Mouse (Mus musculus) midbrain, embryonic 15.5 days (tissue): Measurements from ENCODE around the gene Adamts17. TPM values are rescaled to one million over a fixed set of nuclear protein-coding genes. Genes with fewer than 3 reads are reported as not detected.

ENCODE experiments used
- ATAC-seq: fragments of 200-750 bp; cut with Nextera tagmentation; replicated peaks from 2 replicates; pipeline ENCODE4 v1.8.0; 2017; ENCODE audit warnings: moderate TSS enrichment
- H3K27ac ChIP-seq: fragments of 300-500 bp; sonication (generic); 2 replicates; pipeline ENCODE4 v1.5.1; 2015; ENCODE audit warnings: mild to moderate bottlenecking, inconsistent platforms
- H3K27me3 ChIP-seq: fragments of 300-500 bp; sonication (generic); replicated peaks from 2 replicates; pipeline ENCODE4 v1.6.1; 2015; ENCODE audit warnings: inconsistent platforms
- H3K36me3 ChIP-seq: fragments of 300-500 bp; sonication (generic); replicated peaks from 2 replicates; pipeline ENCODE4 v1.6.1; 2015; ENCODE audit warnings: inconsistent platforms
- H3K4me1 ChIP-seq: fragments of 300-500 bp; sonication (generic); 2 replicates; pipeline ENCODE4 v1.6.1; 2015; ENCODE audit warnings: inconsistent platforms
- H3K4me2 ChIP-seq: fragments of 300-500 bp; sonication (generic); 2 replicates; pipeline ENCODE4 v1.6.1; 2015; ENCODE audit warnings: inconsistent platforms, mild to moderate bottlenecking, moderate library complexity
- H3K4me3 ChIP-seq: fragments of 300-500 bp; sonication (generic); 2 replicates; pipeline ENCODE4 v1.5.1; 2015; ENCODE audit warnings: mild to moderate bottlenecking, inconsistent platforms
- H3K9ac ChIP-seq: fragments of 300-500 bp; sonication (generic); 2 replicates; pipeline ENCODE4 v1.6.1; 2015; ENCODE audit warnings: mild to moderate bottlenecking, inconsistent platforms
- H3K9me3 ChIP-seq: fragments of 300-500 bp; sonication (generic); 2 replicates; pipeline ENCODE4 v1.6.1; 2016; ENCODE audit warnings: inconsistent platforms
- WGBS: fragments of 180-500 bp; shearing (Covaris S2); methylation state at CpG from one replicate; pipeline ENCODE4 v1.1.7; 2015; ENCODE audit warnings: mixed read lengths; 5-methylcytosine and 5-hydroxymethylcytosine counted together
- polyA plus RNA-seq: library from polyadenylated mRNA; unstranded; fragments of >200 nt; fragmentation: Nextera tagmentation; extraction: Ambion mirVana; gene quantifications from 2 replicates; pipeline ENCODE4 v1.2.1, GENCODE M21; 2015

The Adamts17 gene
- polyA plus RNA-seq, 1 experiment from 2014 or later: 3.7 TPM

DNA sequence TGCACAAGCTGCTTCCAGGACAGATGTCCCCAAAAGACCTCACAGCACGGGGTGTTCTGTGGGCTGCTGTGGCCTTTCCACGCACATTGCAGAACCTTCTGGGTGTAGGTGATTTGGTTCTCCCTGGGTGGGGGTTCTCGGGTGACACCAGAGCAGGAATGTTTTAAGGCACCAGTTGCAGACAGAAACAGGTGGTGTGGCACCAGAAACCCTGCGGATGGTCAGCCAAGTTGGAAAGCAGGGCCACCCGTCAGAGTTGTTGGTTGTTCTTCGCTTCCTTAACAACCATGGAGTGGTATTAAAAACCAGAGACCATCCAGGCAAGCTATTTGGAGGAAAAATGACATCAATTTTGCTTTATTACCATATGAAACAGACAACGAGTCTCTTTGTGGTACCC, 62.8 kb downstream of the Adamts17 start:
- H3K27me3 ChIP-seq: no peaks in the 10 kb centered on the region
- 82% methylated on average over 7 of the region's 7 CpGs for WGBS
- H3K9ac ChIP-seq: no peak overlapping the region
- no peak overlapping the region for H3K4me3 ChIP-seq
- no peak overlapping the region for H3K4me2 ChIP-seq
- H3K4me1 ChIP-seq: no peaks in the 10 kb centered on the region
- H3K9me3 ChIP-seq: no peaks in the 10 kb centered on the region
- no peaks in the 10 kb centered on the region for H3K36me3 ChIP-seq
- no peak for ATAC-seq
- no peak overlapping the region for H3K27ac ChIP-seq

DNA sequence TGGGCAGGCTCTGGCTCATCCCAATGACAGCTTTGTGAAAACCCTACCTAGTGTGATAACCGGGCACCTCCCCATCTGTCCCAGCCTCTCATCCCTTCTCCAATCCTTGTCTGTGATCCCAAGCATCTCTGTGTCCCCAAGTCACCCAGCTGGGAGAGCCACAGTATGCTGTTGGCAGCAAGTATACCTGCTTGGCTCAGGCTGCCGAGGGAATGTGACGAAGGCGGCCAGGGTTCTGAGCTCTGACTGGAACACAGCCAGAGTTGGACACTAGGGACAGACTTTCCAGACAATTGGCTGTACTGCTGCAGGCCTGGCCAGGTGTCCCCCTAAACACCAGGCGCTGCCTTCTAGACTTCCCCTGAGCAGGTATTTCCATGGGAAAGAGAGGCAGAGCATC, 63.5 kb downstream of the Adamts17 start:
- H3K4me1 ChIP-seq: no peaks in the 10 kb centered on the region
- H3K4me3 ChIP-seq: no peak overlapping the region
- H3K9me3 ChIP-seq: no peaks in the 10 kb centered on the region
- no peak for ATAC-seq
- no peaks in the 10 kb centered on the region for H3K36me3 ChIP-seq
- no peaks in the 10 kb centered on the region for H3K27me3 ChIP-seq
- 81% methylated on average over 5 of the region's 5 CpGs for WGBS
- no peak overlapping the region for H3K27ac ChIP-seq
- H3K9ac ChIP-seq: no peak overlapping the region
- no peak overlapping the region for H3K4me2 ChIP-seq

GRCm38 (mm10) chr7:66905941-66906340, 66.4 kb downstream of the Adamts17 start:
- no peak for ATAC-seq
- no peaks in the 10 kb centered on the region for H3K9me3 ChIP-seq
- H3K4me1 ChIP-seq: no peaks in the 10 kb centered on the region
- no peak overlapping the region for H3K4me3 ChIP-seq
- no peak overlapping the region for H3K27ac ChIP-seq
- 84% methylated on average over 4 of the region's 4 CpGs for WGBS
- H3K9ac ChIP-seq: no peak overlapping the region
- no peaks in the 10 kb centered on the region for H3K36me3 ChIP-seq
- H3K4me2 ChIP-seq: no peak overlapping the region
- no peaks in the 10 kb centered on the region for H3K27me3 ChIP-seq

GRCm38 (mm10) chr7:66912866-66913265, 73.3 kb downstream of the Adamts17 start:
- H3K27ac ChIP-seq: no peak overlapping the region
- no peak overlapping the region for H3K4me2 ChIP-seq
- WGBS: 64% methylated on average over 5 of the region's 5 CpGs
- no peaks in the 10 kb centered on the region for H3K4me1 ChIP-seq
- no peaks in the 10 kb centered on the region for H3K9me3 ChIP-seq
- no peak overlapping the region for H3K9ac ChIP-seq
- no peak for ATAC-seq
- no peaks in the 10 kb centered on the region for H3K27me3 ChIP-seq
- no peaks in the 10 kb centered on the region for H3K36me3 ChIP-seq
- no peak overlapping the region for H3K4me3 ChIP-seq

DNA sequence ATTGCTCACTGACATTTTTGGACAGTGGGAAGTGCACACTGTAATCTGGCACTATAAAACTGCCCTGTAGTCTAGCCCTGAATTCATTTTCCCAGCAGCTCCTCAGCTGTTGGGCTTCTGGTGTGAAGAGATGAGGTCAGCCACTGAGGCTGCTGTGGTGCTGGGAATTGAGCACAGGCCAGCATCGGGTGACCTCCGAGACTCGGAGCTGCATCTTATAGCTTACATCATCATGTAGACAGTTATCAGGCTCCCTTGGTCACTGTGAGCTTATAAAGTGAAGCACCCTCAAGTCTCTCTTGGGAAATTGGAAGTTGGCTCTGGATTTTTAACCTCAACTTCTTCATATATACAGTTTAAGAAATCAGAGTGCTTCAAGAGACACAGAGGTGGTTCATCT, 84.1 kb downstream of the Adamts17 start:
- Histone ChIP-seq H3K27ac (no peak overlapping the region), H3K27me3 (no peaks in the 10 kb centered on the region), H3K4me1 (no peaks in the 10 kb centered on the region), H3K9me3 (no peaks in the 10 kb centered on the region), H3K4me2 (no peak overlapping the region), H3K9ac (no peak overlapping the region), H3K36me3 (no peaks in the 10 kb centered on the region), H3K4me3 (no peak overlapping the region)
- WGBS: 94% methylated on average over 3 of the region's 3 CpGs
- ATAC-seq: no peak

DNA sequence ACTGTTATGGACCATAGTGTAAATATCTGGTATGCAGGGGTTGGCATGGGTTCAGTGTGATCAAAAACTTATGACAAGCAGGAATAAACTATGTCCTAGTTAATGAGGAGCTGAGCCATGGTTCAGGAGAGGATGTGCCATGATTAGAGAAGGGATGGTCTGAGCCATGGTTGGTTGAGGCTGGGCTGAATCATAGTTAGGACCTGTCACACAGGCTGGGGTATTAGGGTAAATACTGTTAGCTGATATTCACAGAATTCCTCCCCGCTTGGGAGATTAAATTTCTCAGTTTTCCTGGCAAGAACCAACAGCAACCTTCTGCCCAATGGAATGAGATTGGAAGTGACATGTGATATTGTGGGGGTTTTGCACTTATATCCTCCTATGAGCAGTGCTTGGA, 84.6 kb downstream of the Adamts17 start:
- no peak overlapping the region for H3K9ac ChIP-seq
- H3K4me1 ChIP-seq: no peaks in the 10 kb centered on the region
- no peaks in the 10 kb centered on the region for H3K27me3 ChIP-seq
- H3K36me3 ChIP-seq: no peaks in the 10 kb centered on the region
- H3K9me3 ChIP-seq: no peaks in the 10 kb centered on the region
- no peak for ATAC-seq
- WGBS: 97% methylated on average over 1 of the region's 1 CpGs
- H3K4me2 ChIP-seq: no peak overlapping the region
- no peak overlapping the region for H3K27ac ChIP-seq
- no peak overlapping the region for H3K4me3 ChIP-seq

GRCm38 (mm10) chr7:66929263-66929662, 89.7 kb downstream of the Adamts17 start:
- 49% methylated on average over 6 of the region's 6 CpGs for WGBS
- H3K4me1 ChIP-seq: peaks cover 7% of the 10 kb centered on the region; the same call in 1 of the 2 replicates
- no peaks in the 10 kb centered on the region for H3K27me3 ChIP-seq
- no peak overlapping the region for H3K27ac ChIP-seq
- no peak overlapping the region for H3K4me2 ChIP-seq
- no peaks in the 10 kb centered on the region for H3K9me3 ChIP-seq
- H3K9ac ChIP-seq: no peak overlapping the region
- no peak for ATAC-seq
- no peak overlapping the region for H3K4me3 ChIP-seq
- no peaks in the 10 kb centered on the region for H3K36me3 ChIP-seq

- Histone ChIP-seq H3K36me3 (no peaks in the 10 kb centered on the region), H3K4me1 (peaks cover 7% of the 10 kb centered on the region), H3K27me3 (no peaks in the 10 kb centered on the region), H3K4me2 (no peak overlapping the region), H3K4me3 (no peak overlapping the region), H3K27ac (no peak overlapping the region), H3K9me3 (no peaks in the 10 kb centered on the region), H3K9ac (no peak overlapping the region)
- 97% methylated on average over 1 of the region's 1 CpGs for WGBS
- ATAC-seq: no peak
These were observed 91.8 kb downstream of the Adamts17 start for GRCm38 (mm10) chr7:66931291-66931690.

- Histone ChIP-seq H3K4me1 (peaks cover 7% of the 10 kb centered on the region), H3K27ac (no peak overlapping the region), H3K9me3 (no peaks in the 10 kb centered on the region), H3K27me3 (no peaks in the 10 kb centered on the region), H3K4me2 (no peak overlapping the region), H3K36me3 (no peaks in the 10 kb centered on the region), H3K4me3 (no peak overlapping the region), H3K9ac (no peak overlapping the region)
- WGBS: 61% methylated on average over 4 of the region's 4 CpGs
- no peak for ATAC-seq
These were observed 93.7 kb downstream of the Adamts17 start for GRCm38 (mm10) chr7:66933251-66933650.

DNA sequence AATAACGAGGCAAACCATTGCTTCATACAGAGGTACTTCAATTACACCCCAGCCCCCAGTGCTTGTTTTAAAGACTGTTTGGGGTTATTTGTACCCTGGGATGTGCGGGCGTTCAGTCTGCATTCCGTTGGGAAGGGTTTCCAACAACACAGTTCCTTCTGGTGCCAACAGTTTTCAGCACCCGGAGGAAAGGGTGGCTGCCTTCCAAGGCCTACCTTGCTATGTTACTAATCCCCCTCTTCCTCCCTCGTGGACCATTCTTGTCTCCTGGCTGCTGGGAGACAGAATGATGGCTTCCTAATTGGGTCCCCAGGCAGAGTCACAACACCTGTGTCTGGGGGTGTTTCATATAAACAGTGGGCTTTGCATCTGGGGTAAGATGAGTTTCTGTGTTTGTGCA, 94.5 kb downstream of the Adamts17 start:
- ATAC-seq: no peak
- H3K9me3 ChIP-seq: no peaks in the 10 kb centered on the region
- H3K4me2 ChIP-seq: no peak overlapping the region
- H3K27ac ChIP-seq: no peak overlapping the region
- no peak overlapping the region for H3K9ac ChIP-seq
- H3K4me1 ChIP-seq: peaks cover 7% of the 10 kb centered on the region
- H3K27me3 ChIP-seq: no peaks in the 10 kb centered on the region
- 67% methylated on average over 6 of the region's 6 CpGs for whole genome bisulfite sequencing
- H3K4me3 ChIP-seq: no peak overlapping the region
- H3K36me3 ChIP-seq: no peaks in the 10 kb centered on the region

DNA sequence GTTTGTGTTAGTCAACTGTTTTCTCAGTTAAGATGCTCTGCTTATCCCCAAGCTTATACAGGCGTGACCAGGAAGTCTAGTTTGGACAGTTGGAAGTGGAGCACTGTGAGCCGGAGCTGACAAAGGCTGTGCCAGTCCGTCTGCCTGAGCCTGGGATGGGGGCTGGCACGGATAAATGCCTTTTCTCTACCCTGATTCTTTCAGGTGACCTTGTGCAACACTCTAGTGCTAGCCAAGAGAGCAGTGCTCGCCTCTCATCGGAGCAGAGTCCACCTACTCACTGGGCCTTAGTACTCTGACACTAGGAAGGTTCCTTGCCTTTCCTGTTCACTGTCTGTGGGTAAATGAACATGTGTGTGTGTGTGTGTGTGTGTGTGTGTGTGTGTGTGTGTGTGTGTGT, 95.5 kb downstream of the Adamts17 start:
- H3K9ac ChIP-seq: no peak overlapping the region
- H3K4me1 ChIP-seq: peaks cover 7% of the 10 kb centered on the region
- no peak overlapping the region for H3K27ac ChIP-seq
- WGBS: 86% methylated on average over 6 of the region's 6 CpGs
- H3K4me2 ChIP-seq: no peak overlapping the region
- H3K4me3 ChIP-seq: no peak overlapping the region
- H3K27me3 ChIP-seq: no peaks in the 10 kb centered on the region
- ATAC-seq: no peak
- H3K36me3 ChIP-seq: no peaks in the 10 kb centered on the region
- H3K9me3 ChIP-seq: no peaks in the 10 kb centered on the region

DNA sequence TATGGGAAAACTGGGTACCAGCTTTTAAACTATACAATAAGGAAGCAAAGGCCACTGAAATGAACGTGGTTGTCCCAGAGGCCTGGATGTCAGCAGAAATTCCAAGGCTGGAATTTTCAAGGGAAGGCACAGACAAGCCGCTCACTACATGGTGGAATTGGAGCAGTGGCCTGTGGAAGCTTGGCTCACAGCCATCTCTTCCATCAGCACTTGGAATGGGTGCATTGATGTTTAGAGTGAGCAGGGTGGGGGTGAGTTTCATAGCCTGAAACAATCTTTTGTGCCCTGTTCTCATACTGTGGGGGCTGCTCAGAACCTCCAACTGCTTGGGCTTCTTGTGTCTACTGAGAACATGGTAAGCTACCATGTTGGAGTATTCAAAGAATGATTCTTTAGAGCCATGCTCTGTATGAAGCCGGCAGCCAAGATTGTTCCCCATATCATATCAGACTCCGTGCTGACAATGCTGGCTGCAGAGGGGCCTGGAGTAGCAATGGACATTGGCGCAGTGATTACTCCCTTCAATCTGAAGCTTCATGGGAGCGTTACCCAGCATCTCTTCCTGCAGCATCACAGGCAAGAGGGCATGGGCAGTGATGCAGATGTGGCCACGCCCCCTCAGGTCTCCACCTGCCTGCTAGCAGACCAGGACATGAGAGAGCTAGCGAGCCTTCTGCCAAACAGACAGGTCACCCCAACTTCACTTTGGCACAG, 96.7 kb downstream of the Adamts17 start:
- no peaks in the 10 kb centered on the region for H3K27me3 ChIP-seq
- H3K9ac ChIP-seq: no peak overlapping the region
- no peaks in the 10 kb centered on the region for H3K9me3 ChIP-seq
- H3K4me2 ChIP-seq: no peak overlapping the region
- peaks cover 7% of the 10 kb centered on the region for H3K4me1 ChIP-seq
- WGBS: 82% methylated on average over 8 of the region's 8 CpGs
- ATAC-seq: no peak
- no peaks in the 10 kb centered on the region for H3K36me3 ChIP-seq
- H3K27ac ChIP-seq: no peak overlapping the region
- no peak overlapping the region for H3K4me3 ChIP-seq

GRCm38 (mm10) chr7:66936911-66937310, 97.4 kb downstream of the Adamts17 start:
- Histone ChIP-seq H3K9me3 (no peaks in the 10 kb centered on the region), H3K4me1 (peaks cover 7% of the 10 kb centered on the region), H3K27me3 (no peaks in the 10 kb centered on the region), H3K36me3 (no peaks in the 10 kb centered on the region), H3K4me2 (no peak overlapping the region), H3K9ac (no peak overlapping the region), H3K27ac (no peak overlapping the region), H3K4me3 (no peak overlapping the region)
- no peak for ATAC-seq
- WGBS: 71% methylated on average over 2 of the region's 2 CpGs
